Mouse (Mus musculus) c-Kit-positive CD71-positive TER-119-negative erythroid progenitor cells, embryonic 14.5 days (primary cell): ENCODE data around the gene Lrit3.
"Not testable (repeated sequence)": the region's sequence is repeated elsewhere in the genome, so short reads cannot be mapped to it uniquely, and the experiment has no call there.

Experiments
- DNase-seq: peaks from one replicate; pipeline ENCODE4 v3.0.0-alpha.2; 2013; ENCODE audit warnings: low read depth

Gene Lrit3

DNA sequence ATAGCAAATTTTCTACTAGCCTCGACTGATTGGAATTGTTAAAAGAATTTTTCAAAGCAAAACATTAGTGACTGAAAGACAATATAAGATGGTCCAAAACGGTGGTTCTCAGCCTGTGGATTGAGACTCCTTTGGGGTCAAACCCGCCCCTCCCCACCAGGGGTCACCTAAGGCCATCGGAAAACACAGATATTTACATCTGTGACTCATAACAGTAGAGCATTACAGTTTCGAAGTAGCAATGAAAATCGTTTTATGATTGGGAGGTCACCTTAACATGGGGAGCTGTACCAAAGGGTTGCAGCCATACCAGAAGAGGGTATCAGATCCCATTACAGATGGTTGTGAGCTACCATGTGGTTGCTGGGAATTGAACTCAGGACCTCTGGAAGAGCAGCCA is 32.6 kb downstream of the Lrit3 start:
- no peak for DNase-seq

DNA sequence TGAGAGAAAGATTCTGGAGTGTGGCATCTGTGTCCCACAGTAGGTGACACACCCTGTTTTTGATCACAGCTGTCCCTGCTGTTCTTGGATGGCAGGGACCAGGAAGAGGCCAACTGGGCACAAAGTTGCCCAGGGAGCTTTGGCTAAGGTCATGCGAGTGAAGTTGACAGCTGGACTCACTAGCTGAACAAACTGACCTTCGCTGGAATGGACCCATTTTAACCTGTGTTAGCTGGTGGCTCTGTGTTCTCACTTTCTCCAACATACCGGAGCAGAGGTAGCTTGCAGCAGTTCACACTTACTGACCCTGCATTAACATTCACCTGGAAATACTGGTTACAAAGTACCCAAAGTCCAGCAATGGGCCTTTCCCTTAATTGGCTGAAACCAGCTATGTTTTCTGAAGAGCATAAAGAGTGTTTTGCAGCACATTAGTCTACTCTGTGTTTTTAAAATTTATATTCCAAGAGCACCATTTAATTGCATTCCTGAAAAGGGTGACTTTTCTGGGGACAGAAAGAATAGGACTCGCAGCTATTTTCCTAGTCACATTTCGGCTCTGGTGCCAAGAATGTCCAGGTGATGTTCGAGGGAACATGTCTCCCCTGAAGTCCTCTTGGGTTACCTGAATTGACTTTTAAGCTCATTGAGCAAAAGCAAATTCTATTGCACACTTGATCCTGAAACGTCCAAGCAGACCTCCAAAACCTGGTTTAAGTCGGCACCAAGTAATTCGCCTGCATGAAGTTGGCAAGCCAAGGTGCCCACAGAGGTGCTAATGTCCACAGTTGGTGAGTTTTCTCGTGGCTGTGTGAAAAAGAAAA is 36.6 kb downstream of the Lrit3 start:
- DNase-seq: no peak

GRCm38 (mm10) chr3:129766106-129766505 is 37.7 kb downstream of the Lrit3 start:
- no peak for DNase-seq

GRCm38 (mm10) chr3:129757599-129757998 is 46.2 kb downstream of the Lrit3 start:
- DNase-seq: not testable (repeated sequence)

DNA sequence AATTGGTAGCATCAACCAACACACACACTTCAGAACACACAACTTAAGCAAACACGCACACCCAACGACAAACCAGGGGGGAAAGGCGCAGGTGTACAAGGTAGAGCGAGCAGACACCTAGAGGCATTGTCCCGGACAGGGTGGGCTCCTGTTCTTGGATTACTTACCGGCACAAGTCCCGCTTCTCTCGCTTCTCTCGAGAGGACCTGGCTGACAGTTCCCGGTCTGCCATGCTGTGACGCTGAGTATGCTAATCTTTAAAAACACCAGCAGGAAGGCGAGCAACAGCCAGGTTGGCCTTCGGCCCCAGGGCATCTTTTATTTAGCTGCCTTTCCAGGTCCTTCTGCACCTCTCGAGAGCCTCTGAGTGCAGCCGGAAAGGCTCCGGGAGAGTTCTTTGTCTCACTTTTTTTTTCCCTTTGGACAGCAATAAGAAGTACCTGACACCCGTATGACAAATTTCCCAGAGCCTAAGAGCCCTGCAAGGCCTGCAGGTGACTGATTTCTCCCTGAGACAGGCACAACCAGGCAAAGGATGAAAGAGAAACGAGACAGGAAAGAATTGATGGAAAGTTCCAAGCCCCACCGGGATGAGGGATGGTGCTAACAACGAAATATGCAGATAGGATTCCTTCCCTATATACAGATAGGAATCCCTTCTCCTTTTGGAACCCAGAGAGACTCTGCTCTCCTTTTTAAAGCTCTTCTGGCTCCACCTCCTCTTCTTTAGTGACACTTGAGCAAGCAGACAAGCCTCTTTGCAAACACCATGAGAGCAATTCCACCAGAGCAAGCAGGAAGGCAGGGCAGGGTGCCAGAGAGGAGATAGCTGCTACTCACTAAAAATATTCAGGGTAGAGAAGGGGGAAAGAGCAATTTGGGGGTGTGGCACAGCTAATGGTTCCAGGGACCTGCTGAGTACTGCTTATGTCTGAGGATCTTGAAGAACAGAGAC is 48.9 kb downstream of the Lrit3 start, which contains the start of gene Egf:
TSS of gene Egf (minus strand) at position 667 of the 955 bp plus-strand sequence.
- DNase-seq: no peak

GRCm38 (mm10) chr3:129744803-129745202 is 59.0 kb downstream of the Lrit3 start:
- DNase-seq: no peak

- DNase-seq: no peak
These were observed 61.0 kb downstream of the Lrit3 start for GRCm38 (mm10) chr3:129742781-129743180.

DNA sequence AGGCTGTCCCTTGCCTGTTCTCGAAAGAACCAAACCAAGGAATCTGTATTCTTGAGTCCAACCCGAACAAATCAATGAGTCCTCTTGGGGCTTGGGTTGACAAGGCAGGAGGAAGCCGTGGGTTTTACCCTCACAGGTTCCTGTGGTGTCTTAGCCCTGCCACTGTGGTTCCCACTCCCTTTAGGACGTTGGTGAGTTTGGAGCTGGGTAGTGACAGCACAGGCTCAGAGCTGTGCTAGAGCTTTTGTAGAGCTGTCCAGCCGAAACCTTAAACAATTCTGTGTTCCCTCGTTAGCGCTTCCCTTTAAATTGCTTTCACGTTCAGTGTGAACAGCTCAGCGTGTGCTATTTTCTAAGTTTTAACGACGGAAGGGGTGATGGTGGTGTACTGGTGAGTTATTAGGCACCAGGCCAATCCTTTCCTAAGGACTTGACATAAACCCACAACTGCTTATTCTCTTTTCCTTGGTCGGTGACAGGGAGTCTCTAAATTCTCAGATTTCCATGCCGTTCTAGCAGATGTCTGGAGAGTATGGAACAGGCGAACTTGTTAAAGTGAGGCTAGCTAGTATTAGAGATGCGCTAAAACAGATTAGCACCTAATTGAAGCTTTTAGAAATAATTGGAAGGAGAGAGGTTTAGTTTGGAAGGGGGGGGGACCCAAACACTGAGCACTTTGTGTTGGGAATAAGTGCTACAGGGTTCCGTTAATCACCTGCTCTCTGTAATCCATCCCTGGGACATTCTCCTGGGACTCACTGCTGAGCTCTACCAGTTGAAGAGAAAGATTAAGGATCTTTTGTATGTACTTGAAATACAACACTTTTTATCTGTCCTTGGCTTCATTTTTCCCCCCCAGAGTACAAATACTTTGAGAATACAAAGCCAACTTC is 65.3 kb downstream of the Lrit3 start:
- no peak for DNase-seq
